Mouse (Mus musculus) lung, postnatal 0 days (tissue): Measurements from ENCODE around the gene B230217C12Rik. TPM values are rescaled to one million over a fixed set of nuclear protein-coding genes. Genes with fewer than 3 reads are reported as not detected.
"Not testable (repeated sequence)": the region's sequence is repeated elsewhere in the genome, so short reads cannot be mapped to it uniquely, and the experiment has no call there.

Experiments
- ATAC-seq: fragments of 200-750 bp; cut with Nextera tagmentation; 2 replicates; pipeline ENCODE4 v1.8.0; 2017; ENCODE audit warnings: moderate library complexity
- DNase-seq: peaks from one replicate; pipeline ENCODE4 v3.0.0-alpha.2; 2016; ENCODE audit warnings: low spot score
- H3K27ac ChIP-seq: fragments of 300-500 bp; sonication (generic); 2 replicates; pipeline ENCODE4 v1.5.1; 2014; ENCODE audit warnings: antibody characterized with exemption, mild to moderate bottlenecking, low read length, mixed read lengths
- H3K27me3 ChIP-seq: fragments of 300-500 bp; sonication (generic); replicated peaks from 2 replicates; pipeline ENCODE4 v1.6.1; 2014; ENCODE audit warnings: low read length, mixed read lengths; ENCODE audit not compliant: insufficient read depth
- H3K36me3 ChIP-seq: fragments of 300-500 bp; sonication (generic); 2 replicates; pipeline ENCODE4 v1.6.1; 2014; ENCODE audit warnings: low read length, mixed read lengths; ENCODE audit not compliant: insufficient read depth
- H3K4me1 ChIP-seq: fragments of 300-500 bp; sonication (generic); 2 replicates; pipeline ENCODE4 v1.6.1; 2014; ENCODE audit warnings: antibody characterized with exemption, low read depth, low read length, mixed read lengths; ENCODE audit not compliant: insufficient read depth
- H3K4me2 ChIP-seq: fragments of 300-500 bp; sonication (generic); replicated peaks from 2 replicates; pipeline ENCODE4 v1.6.1; 2014; ENCODE audit warnings: low read depth, mild to moderate bottlenecking, low read length, moderate library complexity, mixed read lengths
- H3K4me3 ChIP-seq: fragments of 300-500 bp; sonication (generic); 2 replicates; pipeline ENCODE4 v1.5.1; 2014; ENCODE audit warnings: low read depth, low read length
- H3K9ac ChIP-seq: fragments of 300-500 bp; sonication (generic); replicated peaks from 2 replicates; pipeline ENCODE4 v1.6.1; 2014; ENCODE audit warnings: low read depth, mild to moderate bottlenecking
- H3K9me3 ChIP-seq: fragments of 300-500 bp; sonication (generic); 2 replicates; pipeline ENCODE4 v1.6.1; 2016; ENCODE audit warnings: low read length, mixed read lengths
- CTCF ChIP-seq: IDR thresholded peaks from 2 replicates; pipeline ENCODE4 v1.5.1; 2016; ENCODE audit warnings: antibody characterized with exemption, mild to moderate bottlenecking
- EP300 ChIP-seq: IDR thresholded peaks from 2 replicates; pipeline ENCODE4 v1.6.1; 2016; ENCODE audit warnings: antibody characterized with exemption, mild to moderate bottlenecking, control low read depth
- WGBS: fragments of 180-500 bp; shearing (Covaris S2); extraction: QIAGEN DNeasy Blood & Tissue Kit; methylation state at CpG from one replicate; pipeline ENCODE4 v1.1.7; 2014; 5-methylcytosine and 5-hydroxymethylcytosine counted together
- polyA plus RNA-seq: library from polyadenylated mRNA; unstranded; fragments of >200 nt; fragmentation: Nextera tagmentation; extraction: Ambion mirVana; gene quantifications from 2 replicates; pipeline ENCODE4 v1.2.1, GENCODE M21; 2015

Gene B230217C12Rik
- polyA plus RNA-seq, 1 experiment from 2014 or later, result 1.3 TPM

DNA sequence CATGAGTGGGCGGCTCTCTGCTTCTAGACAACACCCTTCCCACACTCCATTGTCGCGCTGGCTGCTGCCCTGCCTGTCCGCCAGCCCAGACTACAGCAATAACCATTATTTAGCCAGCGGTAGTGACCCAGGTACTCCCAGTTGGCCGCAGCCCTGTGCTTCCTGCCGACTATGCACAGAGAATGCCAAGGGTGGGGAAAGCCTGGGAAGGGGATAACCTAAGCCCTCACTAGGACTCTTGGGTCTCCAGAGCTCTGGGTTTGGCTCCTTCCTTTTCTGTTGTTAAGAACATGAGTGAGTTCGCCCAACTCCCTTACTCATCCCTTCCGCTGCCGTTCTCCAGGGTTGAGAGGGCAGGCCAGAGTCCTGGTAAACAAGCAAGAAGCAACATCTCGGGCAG lies 8.6 kb upstream of the B230217C12Rik start:
- H3K9me3 ChIP-seq, result no peaks in the 10 kb centered on the region
- ATAC-seq, result 0 out of 2 replicates have a peak, but pooled peaks have one; percentile 9
- DNase-seq, result no peak
- H3K9ac ChIP-seq, result no peak overlapping the region
- no peak overlapping the region for H3K4me3 ChIP-seq
- TF ChIP-seq EP300 (no peak), CTCF (no peak)
- H3K27me3 ChIP-seq, result no peaks in the 10 kb centered on the region
- peaks cover 28% of the 10 kb centered on the region for H3K36me3 ChIP-seq
- 66% methylated on average over 11 of the region's 11 CpGs for WGBS
- H3K4me1 ChIP-seq, result no peaks in the 10 kb centered on the region; the same call in none of the 2 replicates
- H3K4me2 ChIP-seq, result no peak overlapping the region
- 0 out of 2 replicates have a peak overlapping the region, but pooled peaks have one; percentile 5 for H3K27ac ChIP-seq

DNA sequence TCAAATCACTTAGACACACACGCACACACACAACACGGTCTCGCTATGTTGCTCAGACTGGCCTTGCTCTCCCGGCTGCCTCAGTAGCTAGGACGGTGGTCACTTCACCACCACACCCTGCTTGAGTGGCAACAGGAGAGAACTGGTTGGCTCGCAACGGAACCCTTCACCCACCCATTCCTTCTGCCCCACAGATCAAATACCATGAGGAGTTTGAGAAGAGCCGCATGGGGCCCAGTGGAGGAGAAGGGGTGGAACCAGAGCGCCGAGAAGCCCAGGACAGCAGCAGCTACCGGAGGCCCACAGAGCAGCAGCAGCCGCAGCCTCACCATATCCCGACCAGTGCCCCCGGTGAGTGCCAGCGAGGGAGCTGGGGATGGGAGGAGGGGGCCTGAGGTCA lies 7.2 kb upstream of the B230217C12Rik start:
- H3K27ac ChIP-seq, result no peak overlapping the region
- peaks cover 24% of the 10 kb centered on the region for H3K36me3 ChIP-seq
- H3K4me1 ChIP-seq, result no peaks in the 10 kb centered on the region; the same call in none of the 2 replicates
- no peaks in the 10 kb centered on the region for H3K9me3 ChIP-seq
- TF ChIP-seq EP300 (no peak), CTCF (no peak)
- no peak overlapping the region for H3K9ac ChIP-seq
- DNase-seq, result peak; percentile 64
- ATAC-seq, result peak; percentile 57
- H3K4me2 ChIP-seq, result no peak overlapping the region
- no peak overlapping the region for H3K4me3 ChIP-seq
- H3K27me3 ChIP-seq, result no peaks in the 10 kb centered on the region
- WGBS, result 55% methylated on average over 15 of the region's 15 CpGs

DNA sequence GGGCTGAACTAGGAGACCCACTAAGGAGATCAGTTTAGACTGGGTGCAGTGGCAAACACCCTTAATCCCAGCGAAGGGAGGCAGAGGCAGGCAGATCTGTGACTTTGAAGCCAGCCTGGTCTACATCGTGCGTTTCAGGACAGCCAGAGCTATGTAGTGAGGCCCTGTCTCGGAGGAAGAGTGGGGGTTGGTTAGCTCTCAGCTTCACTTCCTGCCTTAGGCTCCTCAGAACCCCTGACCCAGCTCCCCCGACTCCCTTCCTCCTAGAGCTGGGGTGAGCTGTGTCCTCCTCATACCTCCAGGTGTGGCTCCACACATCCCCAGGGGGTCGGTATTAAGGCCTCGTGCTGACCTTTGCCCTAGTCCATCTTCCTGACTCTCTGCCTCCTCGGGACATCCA lies 4.0 kb upstream of the B230217C12Rik start:
- peaks cover 18% of the 10 kb centered on the region for H3K36me3 ChIP-seq
- no peak overlapping the region for H3K4me3 ChIP-seq
- no peaks in the 10 kb centered on the region for H3K27me3 ChIP-seq
- DNase-seq (no peak), ATAC-seq (no peak)
- no peak overlapping the region for H3K4me2 ChIP-seq
- WGBS, result 57% methylated on average over 8 of the region's 8 CpGs
- H3K9me3 ChIP-seq, result no peaks in the 10 kb centered on the region
- no peak for TF ChIP-seq EP300
- TF ChIP-seq CTCF, result no peak
- no peak overlapping the region for H3K27ac ChIP-seq
- H3K4me1 ChIP-seq, result no peaks in the 10 kb centered on the region; the same call in 1 of the 2 replicates
- H3K9ac ChIP-seq, result no peak overlapping the region

DNA sequence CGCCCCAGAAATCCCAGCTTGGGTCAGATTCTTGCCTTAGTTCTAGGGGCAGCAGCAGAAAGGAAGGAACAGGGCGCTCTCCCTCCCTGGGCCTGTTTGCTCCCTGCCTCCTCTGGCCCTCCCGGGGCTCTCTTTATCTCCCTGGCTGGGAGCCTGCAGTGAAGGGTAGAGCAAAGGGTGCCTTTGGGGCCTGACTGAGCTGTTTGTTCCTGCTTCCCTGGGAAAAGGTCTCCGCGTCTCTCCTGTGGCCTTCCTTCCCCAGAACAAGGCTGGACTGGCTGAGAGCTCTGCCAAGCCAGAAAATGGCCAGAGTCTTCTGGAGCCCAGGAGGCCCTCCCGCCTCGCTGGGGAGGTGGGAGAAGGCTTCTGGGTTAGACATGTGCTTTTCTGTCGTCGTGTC lies 3.5 kb upstream of the B230217C12Rik start:
- not testable (repeated sequence) for H3K27me3 ChIP-seq, H3K27ac ChIP-seq, H3K4me2 ChIP-seq, H3K9me3 ChIP-seq, ATAC-seq, H3K9ac ChIP-seq, DNase-seq, H3K4me1 ChIP-seq, H3K4me3 ChIP-seq
- WGBS, result 73% methylated on average over 9 of the region's 9 CpGs
- H3K36me3 ChIP-seq, result peaks cover 18% of the 10 kb centered on the region

DNA sequence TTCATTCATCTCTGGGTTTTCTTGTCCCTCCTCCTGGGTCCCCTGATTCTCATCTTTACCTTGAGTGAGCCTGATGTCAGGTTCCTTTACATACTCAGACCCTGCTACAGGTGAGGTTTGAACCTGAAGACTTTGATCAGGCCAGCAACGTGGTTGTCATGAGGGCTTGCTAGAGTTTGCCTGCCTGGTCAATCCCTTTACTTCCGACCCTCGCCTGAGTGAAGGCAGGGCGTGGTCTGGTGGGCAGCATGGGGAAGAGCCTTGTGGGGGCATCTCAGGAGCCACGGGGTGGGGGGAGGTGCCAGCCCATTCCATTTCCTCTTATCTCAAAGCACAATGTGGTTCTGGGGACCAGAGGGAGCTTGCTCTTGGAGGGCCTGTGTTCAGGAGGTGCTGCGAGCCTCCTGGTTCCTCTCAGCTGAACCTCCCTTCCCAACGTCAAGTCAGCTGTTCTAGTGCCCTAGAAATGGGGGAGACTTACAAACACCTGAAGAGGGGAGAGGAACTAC lies 2.9 kb upstream of the B230217C12Rik start:
- DNase-seq, result no peak
- H3K36me3 ChIP-seq, result peaks cover 18% of the 10 kb centered on the region

DNA sequence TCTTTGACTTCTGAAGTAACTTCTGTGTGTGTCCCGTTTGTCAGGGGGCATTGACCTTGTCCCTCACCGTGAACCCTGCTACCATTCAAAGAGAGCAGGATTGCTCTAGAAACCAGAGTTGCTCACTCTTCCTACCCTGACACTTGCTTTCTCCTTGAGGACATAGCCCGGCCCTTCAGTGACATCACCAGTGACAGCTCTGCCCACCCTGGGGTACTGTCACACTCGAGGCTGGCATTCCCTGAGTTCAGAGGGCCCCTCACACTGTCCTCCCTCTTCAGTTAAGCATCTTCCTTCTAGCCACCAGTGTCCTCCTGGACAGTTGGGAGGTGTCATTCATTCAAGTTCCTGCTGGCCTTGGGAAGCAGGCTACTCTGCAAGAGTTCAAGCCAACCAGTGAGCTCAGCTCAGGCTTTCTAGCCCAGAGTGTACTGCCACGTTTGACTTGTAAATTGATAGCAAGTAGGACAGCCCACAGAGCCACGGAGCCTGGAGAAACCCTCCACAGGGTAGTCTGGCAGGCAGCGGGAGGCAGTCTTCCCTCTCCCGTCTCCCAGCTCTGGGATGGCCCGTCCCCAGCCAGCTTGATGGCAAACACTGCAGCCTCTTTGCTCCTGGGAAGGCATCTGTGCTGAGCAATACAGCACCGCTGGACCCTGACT lies 1.7 kb upstream of the B230217C12Rik start:
- no peaks in the 10 kb centered on the region for H3K27me3 ChIP-seq
- 31% methylated on average over 10 of the region's 10 CpGs for WGBS
- H3K4me1 ChIP-seq, result no peaks in the 10 kb centered on the region
- TF ChIP-seq EP300 (no peak), CTCF (no peak)
- H3K27ac ChIP-seq, result 0 out of 2 replicates have a peak overlapping the region, but pooled peaks have one; percentile 0
- H3K9ac ChIP-seq, result no peak overlapping the region
- peaks cover 14% of the 10 kb centered on the region for H3K36me3 ChIP-seq
- ATAC-seq (0 out of 2 replicates have a peak, but pooled peaks have one; percentile 10), DNase-seq (no peak)
- H3K9me3 ChIP-seq, result no peaks in the 10 kb centered on the region
- no peak overlapping the region for H3K4me3 ChIP-seq
- H3K4me2 ChIP-seq, result no peak overlapping the region

More for the DNA sequence above, 2.9 kb upstream of the B230217C12Rik start:
- no peaks in the 10 kb centered on the region for H3K4me1 ChIP-seq
- no peaks in the 10 kb centered on the region for H3K27me3 ChIP-seq
- no peak overlapping the region for H3K4me3 ChIP-seq
- H3K9ac ChIP-seq, result no peak overlapping the region
- no peak for TF ChIP-seq CTCF
- WGBS, result 73% methylated on average over 7 of the region's 7 CpGs
- H3K4me2 ChIP-seq, result no peak overlapping the region
- no peak for ATAC-seq
- no peak overlapping the region for H3K27ac ChIP-seq
- no peaks in the 10 kb centered on the region for H3K9me3 ChIP-seq
